7 mouse cellular contexts compared by ENCODE assay signal in genomic region chr10:69781491-69781890, GRCm38 (mm10).
A peak's percentile ranks its signal among the peaks of the same experiment; 100 is the strongest.
DNase-seq lines count a peak whose midpoint lies in the region; ATAC-seq lines count a peak whose summit lies in the region.

No protein-coding gene starts in this region.

- 0 out of 2 replicates have a peak, but pooled peaks have one; percentile 53 for ATAC-seq in embryonic facial prominence, embryonic 15.5 days (ENCODE audit: insufficient number of reproducible peaks, low FRiP score, low TSS enrichment, low read depth)
- ATAC-seq in heart, embryonic 15.5 days (replicated peaks; ENCODE audit: insufficient number of reproducible peaks, insufficient read depth, low FRiP score, low read depth), result 0 out of 2 replicates have a peak, but pooled peaks have one; percentile 44

- no peak overlapping the region for H3K4me3 ChIP-seq in embryonic facial prominence, embryonic 15.5 days (replicated peaks)
- no peak overlapping the region for H3K4me3 ChIP-seq in heart, embryonic 15.5 days

- peak; percentile 34 for DNase-seq in NIH3T3 (ENCODE audit: low read depth)
- DNase-seq in adrenal gland, postnatal 36 days, result peak; percentile 64 to 70
- DNase-seq in large intestine, adult 2 months (ENCODE audit: low read depth, low spot score), result peak; percentile 7
- peak; percentile 49 for DNase-seq in lung, postnatal 14 days
- DNase-seq in testis, postnatal 14 days (ENCODE audit: low spot score), result peak; percentile 65

- 26% methylated on average over 8 of the region's 8 CpGs for WGBS in embryonic facial prominence, embryonic 15.5 days
- WGBS in heart, embryonic 15.5 days, result 12% methylated on average over 8 of the region's 8 CpGs
- WGBS in large intestine, adult 2 months, result 22% methylated on average over 8 of the region's 8 CpGs

- peak overlapping the region; percentile 15; the same call in 1 of the 2 replicates for H3K4me2 ChIP-seq in embryonic facial prominence, embryonic 15.5 days (replicated peaks)
- H3K4me2 ChIP-seq in heart, embryonic 15.5 days, result peak overlapping the region; percentile 36; the same call in 1 of the 2 replicates

- 0 out of 2 replicates have a peak, but pooled peaks cover 3% of the 10 kb centered on the region for H3K4me1 ChIP-seq in embryonic facial prominence, embryonic 15.5 days
- peaks cover 22% of the 10 kb centered on the region for H3K4me1 ChIP-seq in heart, embryonic 15.5 days (replicated peaks)

- no peaks in the 10 kb centered on the region for H3K9me3 ChIP-seq in embryonic facial prominence, embryonic 15.5 days (replicated peaks)
- no peaks in the 10 kb centered on the region for H3K9me3 ChIP-seq in heart, embryonic 15.5 days (replicated peaks)

- H3K36me3 ChIP-seq in embryonic facial prominence, embryonic 15.5 days, result no peaks in the 10 kb centered on the region
- H3K36me3 ChIP-seq in heart, embryonic 15.5 days, result no peaks in the 10 kb centered on the region

- H3K9ac ChIP-seq in embryonic facial prominence, embryonic 15.5 days, result no peak overlapping the region
- H3K9ac ChIP-seq in heart, embryonic 15.5 days, result no peak overlapping the region

- H3K27ac ChIP-seq in embryonic facial prominence, embryonic 15.5 days (replicated peaks), result no peak overlapping the region
- no peak overlapping the region for H3K27ac ChIP-seq in heart, embryonic 15.5 days

- no peaks in the 10 kb centered on the region for H3K27me3 ChIP-seq in embryonic facial prominence, embryonic 15.5 days
- no peaks in the 10 kb centered on the region for H3K27me3 ChIP-seq in heart, embryonic 15.5 days

Comparison
In these comparisons a context has a peak if more than half of its experiments do, and no peak if none do; other contexts are left out.
1. DNase-seq: peak in every context shown above with its lines; median percentile 67 in adrenal gland, postnatal 36 days; 65 in testis, postnatal 14 days; 49 in lung, postnatal 14 days; 34 in NIH3T3; 7 in large intestine, adult 2 months.